Mouse (Mus musculus): ENCODE results near the gene Tmem91. TPM values are rescaled to one million over a fixed set of nuclear protein-coding genes. Genes with fewer than 3 reads are reported as not detected.
A peak's percentile ranks its signal among the peaks of the same experiment; 100 is the strongest.

Gene Tmem91
- polyA plus RNA-seq, 3 experiments from 2014 or later = 8.2 to 23.6 (median 14.4) TPM

DNA sequence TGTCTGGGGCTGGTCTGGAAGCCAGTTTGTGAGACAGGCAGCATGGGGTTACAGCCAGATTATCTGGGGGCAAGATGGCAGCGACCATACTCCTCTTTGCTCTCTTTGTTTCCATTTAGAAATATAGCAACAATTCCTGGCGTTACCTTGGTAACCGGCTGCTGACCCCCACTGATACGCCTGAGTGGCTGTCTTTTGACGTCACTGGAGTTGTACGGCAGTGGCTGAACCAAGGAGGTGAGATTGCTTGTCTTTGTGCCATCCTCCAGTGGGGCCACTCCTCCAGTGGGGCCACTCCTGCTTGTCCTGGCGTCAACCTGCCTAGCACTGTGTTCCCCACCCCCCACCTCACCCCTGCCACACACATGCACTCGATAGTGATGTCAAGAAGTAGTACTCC lies 19.1 kb upstream of the Tmem91 start:
- ATAC-seq = no peak

DNA sequence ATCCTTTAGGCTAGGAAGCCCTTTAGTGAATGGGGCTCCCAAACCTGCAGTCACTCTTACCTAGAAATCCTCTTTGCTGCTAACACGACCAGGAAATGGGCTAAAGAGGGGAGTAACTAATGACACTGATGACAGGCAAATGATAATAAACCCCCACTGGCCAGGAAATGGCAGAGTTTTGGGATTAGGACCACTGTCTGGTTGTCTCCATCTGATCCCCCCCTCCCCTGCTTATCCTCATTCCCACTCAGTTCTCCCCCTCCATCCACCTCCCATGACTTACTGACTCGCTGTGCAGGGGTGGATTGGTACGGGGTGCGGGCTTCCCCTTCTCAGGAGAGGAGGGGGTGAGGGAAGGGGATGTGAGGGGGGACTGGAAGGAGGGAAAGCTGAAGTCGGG lies 15.1 kb upstream of the Tmem91 start:
- ATAC-seq = no peak

GRCm38 (mm10) chr7:25689603-25690021 lies 14.6 kb upstream of the Tmem91 start:
- peak; percentile 59 for ATAC-seq

- ATAC-seq = peak; percentile 53
Observed at GRCm38 (mm10) chr7:25688810-25689586, 14.0 kb upstream of the Tmem91 start.

DNA sequence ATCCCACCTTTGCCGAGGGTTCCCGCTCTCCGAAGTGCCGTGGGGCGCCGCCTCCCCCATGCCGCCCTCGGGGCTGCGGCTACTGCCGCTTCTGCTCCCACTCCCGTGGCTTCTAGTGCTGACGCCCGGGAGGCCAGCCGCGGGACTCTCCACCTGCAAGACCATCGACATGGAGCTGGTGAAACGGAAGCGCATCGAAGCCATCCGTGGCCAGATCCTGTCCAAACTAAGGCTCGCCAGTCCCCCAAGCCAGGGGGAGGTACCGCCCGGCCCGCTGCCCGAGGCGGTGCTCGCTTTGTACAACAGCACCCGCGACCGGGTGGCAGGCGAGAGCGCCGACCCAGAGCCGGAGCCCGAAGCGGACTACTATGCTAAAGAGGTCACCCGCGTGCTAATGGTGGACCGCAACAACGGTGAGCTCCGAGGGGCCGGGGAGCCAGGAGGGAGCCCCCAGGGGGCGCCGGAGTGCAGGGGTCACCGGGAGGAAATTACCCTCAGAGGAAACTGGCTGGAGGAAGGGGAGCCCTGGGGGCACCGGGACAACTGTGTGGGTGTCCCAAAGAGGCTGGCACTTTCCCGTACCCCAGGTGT lies 12.9 kb upstream of the Tmem91 start:
- ATAC-seq = no peak

DNA sequence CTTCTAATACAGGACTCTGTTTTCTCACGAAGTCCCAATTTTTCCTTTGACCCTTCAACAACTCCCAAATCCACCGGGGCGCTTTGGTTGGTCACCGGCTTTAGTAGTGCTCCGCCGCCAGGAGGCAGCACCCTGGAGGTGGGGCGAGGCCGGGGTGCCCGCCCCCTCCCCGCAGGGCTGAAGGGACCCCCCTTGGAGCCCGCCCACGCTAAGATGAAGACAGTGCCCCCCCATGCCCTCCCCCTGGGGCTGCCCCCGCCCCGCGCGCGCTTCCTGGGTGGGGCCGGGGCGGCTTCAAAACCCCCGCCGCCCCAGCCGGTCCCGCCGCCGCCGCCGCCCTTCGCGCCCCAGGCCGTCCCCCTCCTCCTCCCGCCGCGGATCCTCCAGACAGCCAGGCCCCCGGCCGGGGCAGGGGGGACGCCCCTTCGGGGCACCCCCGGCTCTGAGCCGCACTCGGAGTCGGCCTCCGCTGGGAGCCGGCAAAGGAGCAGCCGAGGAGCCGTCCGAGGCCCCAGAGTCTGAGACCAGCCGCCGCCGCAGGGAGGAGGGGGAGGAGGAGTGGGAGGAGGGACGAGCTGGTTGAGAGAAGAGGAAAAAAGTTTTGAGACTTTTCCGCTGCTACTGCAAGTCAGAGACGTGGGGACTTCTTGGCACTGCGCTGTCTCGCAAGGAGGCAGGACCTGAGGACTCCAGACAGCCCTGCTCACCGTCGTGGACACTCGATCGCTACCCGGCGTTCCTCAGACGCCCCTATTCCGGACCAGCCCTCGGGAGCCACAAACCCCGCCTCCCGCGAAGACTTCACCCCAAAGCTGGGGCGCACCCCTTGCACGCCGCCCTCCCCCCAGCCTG lies 11.9 kb upstream of the Tmem91 start, which contains the start of gene Tgfb1:
Gene Tgfb1 (plus strand): TSS at position 323 of the 852 bp plus-strand sequence.
- ATAC-seq = peak; percentile 19

- no peak for ATAC-seq
Observed at GRCm38 (mm10) chr7:25685926-25686470, 11.0 kb upstream of the Tmem91 start.

DNA sequence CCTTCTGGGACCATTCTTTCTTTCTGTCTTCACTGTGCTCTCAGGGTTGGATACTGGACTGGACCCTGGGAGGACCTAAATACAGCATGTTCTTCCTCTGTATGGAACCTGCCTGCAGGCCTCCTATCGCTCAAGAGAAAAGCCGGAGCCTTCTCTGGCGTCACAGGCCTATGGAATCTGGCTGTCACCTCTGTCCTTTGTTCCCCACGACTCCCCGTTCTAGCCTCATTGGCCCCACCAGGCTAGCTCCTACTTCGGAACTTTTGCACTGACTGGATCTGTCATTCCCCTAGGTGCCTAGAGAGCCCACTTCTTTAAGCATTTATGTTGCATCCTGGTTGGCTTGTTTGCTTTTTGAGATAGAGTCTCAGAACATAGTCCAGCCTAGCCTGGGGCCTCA lies 9.7 kb upstream of the Tmem91 start:
- ATAC-seq = no peak

- peak; percentile 39 for ATAC-seq
Observed at GRCm38 (mm10) chr7:25683474-25684180, 8.7 kb upstream of the Tmem91 start.

- no peak for ATAC-seq
Observed at GRCm38 (mm10) chr7:25681341-25682231, 6.6 kb upstream of the Tmem91 start.

- peak; percentile 83 for ATAC-seq
Observed at GRCm38 (mm10) chr7:25680514-25681258, 5.7 kb upstream of the Tmem91 start, which contains the start of gene B9d2. Gene B9d2 (plus strand): TSS chr7:25680780.

DNA sequence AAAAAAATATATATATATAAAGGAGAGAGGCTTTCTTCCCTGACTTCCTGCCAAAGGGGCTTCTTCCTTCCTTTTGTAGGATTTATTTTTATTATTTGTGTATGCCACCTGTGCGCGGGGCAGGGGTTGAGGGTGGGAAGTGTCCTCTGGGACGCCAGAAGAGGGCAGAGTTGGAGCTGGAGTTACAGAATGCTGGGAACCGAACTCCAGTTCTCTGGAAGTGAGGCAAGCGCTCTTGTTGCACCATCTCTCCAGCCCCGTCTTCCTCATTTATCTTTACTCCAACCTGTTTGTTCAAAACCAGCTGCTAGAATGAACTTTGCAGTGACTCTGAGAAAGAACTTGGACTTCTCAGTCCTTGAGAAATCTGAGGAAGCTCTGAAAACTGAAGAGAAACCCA lies 5.0 kb upstream of the Tmem91 start:
- no peak for ATAC-seq

DNA sequence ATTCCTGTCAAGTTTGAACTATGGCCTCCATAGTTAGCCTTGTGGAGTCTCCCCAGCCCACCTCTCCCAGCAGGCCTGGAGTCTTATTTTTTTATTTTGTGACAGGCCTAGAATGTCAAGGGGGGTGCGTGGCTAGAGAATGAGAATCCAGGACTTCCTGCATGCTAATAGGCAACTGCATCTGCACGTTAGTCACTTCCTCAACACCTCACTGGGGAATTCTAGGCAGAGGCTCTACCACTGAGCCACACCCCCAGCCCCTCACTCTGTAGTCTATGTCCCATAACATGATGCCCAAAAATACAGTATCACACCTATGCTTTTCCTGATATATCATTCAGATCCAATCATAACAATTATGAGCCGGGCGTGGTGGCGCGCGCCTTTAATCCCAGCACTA lies 2.0 kb upstream of the Tmem91 start:
- no peak for ATAC-seq

DNA sequence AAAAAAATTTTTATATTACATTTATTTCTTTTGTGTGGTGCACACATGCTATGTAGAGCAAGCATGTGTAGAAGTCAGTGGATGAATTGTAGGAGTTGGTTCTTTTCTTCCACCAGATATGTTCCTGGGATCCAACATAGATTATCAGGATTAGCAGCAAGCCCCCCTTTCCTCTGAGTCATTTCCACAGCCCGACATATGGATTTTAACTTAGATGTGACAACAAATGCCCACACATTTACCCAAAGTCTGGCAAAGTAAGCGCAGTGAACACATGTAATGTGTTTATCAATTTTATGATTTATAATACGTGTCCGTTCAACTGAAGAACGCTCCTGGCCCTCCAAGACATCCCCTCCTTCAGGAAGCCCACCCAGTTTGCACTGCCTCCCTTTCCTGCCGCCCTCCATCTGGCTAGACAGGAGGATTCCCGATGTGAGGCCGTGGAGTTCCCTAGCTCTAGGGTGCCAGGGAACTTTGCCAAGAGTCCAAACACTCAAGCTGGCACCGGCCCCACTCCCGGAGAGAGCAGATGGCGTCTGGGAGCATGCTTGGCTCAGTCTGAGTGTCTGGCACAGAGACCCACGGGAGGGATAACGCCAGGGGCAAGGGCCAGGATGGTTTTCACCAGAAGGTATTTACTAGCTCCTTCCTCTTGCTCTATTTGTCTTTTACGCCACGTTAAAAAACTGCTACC lies 1.3 kb upstream of the Tmem91 start:
- no peak for ATAC-seq

- ATAC-seq = no peak
Observed at GRCm38 (mm10) chr7:25675405-25675804, 439 bp upstream of the Tmem91 start.

DNA sequence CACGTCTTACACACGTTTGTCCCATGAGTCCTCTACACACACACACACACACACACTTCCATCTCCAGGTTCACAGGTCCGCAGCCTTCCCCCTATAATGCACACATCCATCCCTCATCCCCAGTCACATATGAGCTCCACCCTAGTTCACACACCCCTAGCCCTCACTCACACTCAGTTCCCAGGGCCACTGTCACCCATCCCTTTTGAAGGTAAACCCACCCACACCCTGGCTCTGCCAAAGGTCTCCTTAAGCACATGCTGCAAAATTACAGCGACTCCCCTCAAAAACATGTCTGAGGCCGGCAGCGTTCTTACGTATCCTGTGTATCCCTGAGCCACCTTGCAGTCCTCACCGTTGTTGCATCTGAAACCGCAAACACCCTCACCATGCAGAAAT lies 669 bp downstream of the Tmem91 start:
- peak; percentile 21 for ATAC-seq

- ATAC-seq = no peak
Observed at GRCm38 (mm10) chr7:25672442-25672841, 2.5 kb downstream of the Tmem91 start.

- ATAC-seq = no peak
Observed at GRCm38 (mm10) chr7:25671686-25672085, 3.3 kb downstream of the Tmem91 start.

GRCm38 (mm10) chr7:25670096-25670495 lies 4.9 kb downstream of the Tmem91 start:
- no peak for ATAC-seq

DNA sequence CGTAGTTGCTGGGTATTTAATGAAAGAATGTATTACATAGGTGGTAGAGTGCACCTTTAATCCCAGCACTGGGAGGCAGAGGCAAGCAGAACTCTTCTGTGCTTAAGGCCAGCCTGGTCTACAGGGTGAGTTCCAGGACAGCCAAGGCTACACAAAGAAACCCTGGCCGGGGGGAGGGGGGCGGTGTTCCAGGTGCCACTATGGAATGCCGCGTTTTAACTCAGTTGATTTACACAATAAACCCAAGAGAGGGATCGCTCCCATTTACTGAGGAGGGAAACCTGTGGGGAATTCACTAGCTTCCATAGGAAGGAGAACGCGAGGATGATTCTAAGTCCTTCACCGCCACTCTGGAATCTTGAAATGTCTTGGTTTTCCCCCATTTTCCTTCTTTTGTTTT lies 5.3 kb downstream of the Tmem91 start:
- ATAC-seq = no peak
